Mouse (Mus musculus) heart, embryonic 15.5 days (tissue): ENCODE data around the gene Ap3b1. TPM values are rescaled to one million over a fixed set of nuclear protein-coding genes. Genes with fewer than 3 reads are reported as not detected.

Experiments used
- ATAC-seq: fragments of 200-750 bp; cut with Nextera tagmentation; replicated peaks from 2 replicates; pipeline ENCODE4 v1.8.0; 2017; ENCODE audit warnings: low read depth, moderate TSS enrichment; ENCODE audit not compliant: insufficient number of reproducible peaks, insufficient read depth, low FRiP score
- H3K27ac ChIP-seq: fragments of 300-500 bp; sonication (generic); 2 replicates; pipeline ENCODE4 v1.5.1; 2015; ENCODE audit warnings: mild to moderate bottlenecking, inconsistent platforms
- H3K27me3 ChIP-seq: fragments of 300-500 bp; sonication (generic); 2 replicates; pipeline ENCODE4 v1.6.1; 2015; ENCODE audit warnings: inconsistent platforms
- H3K36me3 ChIP-seq: fragments of 300-500 bp; sonication (generic); 2 replicates; pipeline ENCODE4 v1.6.1; 2015; ENCODE audit warnings: mild to moderate bottlenecking, inconsistent platforms
- H3K4me1 ChIP-seq: fragments of 300-500 bp; sonication (generic); replicated peaks from 2 replicates; pipeline ENCODE4 v1.6.1; 2015; ENCODE audit warnings: inconsistent platforms
- H3K4me2 ChIP-seq: fragments of 300-500 bp; sonication (generic); 2 replicates; pipeline ENCODE4 v1.6.1; 2015; ENCODE audit warnings: inconsistent platforms, mild to moderate bottlenecking, moderate library complexity
- H3K4me3 ChIP-seq: fragments of 300-500 bp; sonication (generic); 2 replicates; pipeline ENCODE4 v1.5.1; 2015; ENCODE audit warnings: mild to moderate bottlenecking, inconsistent platforms
- H3K9ac ChIP-seq: fragments of 300-500 bp; sonication (generic); 2 replicates; pipeline ENCODE4 v1.6.1; 2015; ENCODE audit warnings: mild to moderate bottlenecking, inconsistent platforms
- H3K9me3 ChIP-seq: fragments of 300-500 bp; sonication (generic); replicated peaks from 2 replicates; pipeline ENCODE4 v1.6.1; 2016; ENCODE audit warnings: inconsistent platforms
- WGBS: fragments of 180-500 bp; shearing (Covaris S2); methylation state at CpG from one replicate; pipeline ENCODE4 v1.1.7; 2015; ENCODE audit warnings: mixed read lengths; 5-methylcytosine and 5-hydroxymethylcytosine counted together
- polyA plus RNA-seq: library from polyadenylated mRNA; unstranded; fragments of >200 nt; fragmentation: Nextera tagmentation; extraction: Ambion mirVana; gene quantifications from 2 replicates; pipeline ENCODE4 v1.2.1, GENCODE M21; 2015

Ap3b1 gene
- polyA plus RNA-seq, 1 experiment from 2014 or later = 29.1 TPM

- 77% methylated on average over 4 of the region's 4 CpGs for WGBS
- Histone ChIP-seq H3K36me3 (no peaks in the 10 kb centered on the region), H3K4me3 (no peak overlapping the region), H3K4me2 (no peak overlapping the region), H3K9me3 (no peaks in the 10 kb centered on the region), H3K9ac (no peak overlapping the region), H3K27ac (no peak overlapping the region), H3K27me3 (no peaks in the 10 kb centered on the region), H3K4me1 (peaks cover 14% of the 10 kb centered on the region)
- no peak for ATAC-seq
Measured at GRCm38 (mm10) chr13:94379006-94379405, 20.2 kb downstream of the Ap3b1 start.

DNA sequence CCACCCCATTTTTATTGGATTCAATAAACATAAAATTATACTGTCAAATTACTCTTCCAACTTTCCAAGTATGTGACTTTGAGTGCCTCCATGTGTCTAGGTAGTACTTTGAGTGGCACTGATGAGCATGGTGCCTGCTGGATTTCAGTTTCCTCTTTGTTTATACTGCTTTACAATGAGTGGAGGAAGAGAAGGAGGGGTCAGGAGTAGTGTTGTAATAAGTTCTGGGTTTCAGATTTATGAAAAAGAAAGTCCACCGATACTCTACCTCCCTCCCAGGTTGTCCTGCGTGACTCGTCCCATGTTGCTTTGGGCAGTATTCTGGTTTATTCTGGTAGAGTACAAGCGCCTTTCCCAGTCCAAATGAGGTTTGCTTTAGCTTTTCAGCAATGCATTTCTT is 22.7 kb downstream of the Ap3b1 start:
- ATAC-seq = no peak
- Histone ChIP-seq H3K27me3 (no peaks in the 10 kb centered on the region), H3K27ac (no peak overlapping the region), H3K4me2 (no peak overlapping the region), H3K9ac (no peak overlapping the region), H3K9me3 (no peaks in the 10 kb centered on the region), H3K4me1 (peaks cover 18% of the 10 kb centered on the region), H3K4me3 (no peak overlapping the region), H3K36me3 (no peaks in the 10 kb centered on the region)
- 62% methylated on average over 4 of the region's 4 CpGs for WGBS

DNA sequence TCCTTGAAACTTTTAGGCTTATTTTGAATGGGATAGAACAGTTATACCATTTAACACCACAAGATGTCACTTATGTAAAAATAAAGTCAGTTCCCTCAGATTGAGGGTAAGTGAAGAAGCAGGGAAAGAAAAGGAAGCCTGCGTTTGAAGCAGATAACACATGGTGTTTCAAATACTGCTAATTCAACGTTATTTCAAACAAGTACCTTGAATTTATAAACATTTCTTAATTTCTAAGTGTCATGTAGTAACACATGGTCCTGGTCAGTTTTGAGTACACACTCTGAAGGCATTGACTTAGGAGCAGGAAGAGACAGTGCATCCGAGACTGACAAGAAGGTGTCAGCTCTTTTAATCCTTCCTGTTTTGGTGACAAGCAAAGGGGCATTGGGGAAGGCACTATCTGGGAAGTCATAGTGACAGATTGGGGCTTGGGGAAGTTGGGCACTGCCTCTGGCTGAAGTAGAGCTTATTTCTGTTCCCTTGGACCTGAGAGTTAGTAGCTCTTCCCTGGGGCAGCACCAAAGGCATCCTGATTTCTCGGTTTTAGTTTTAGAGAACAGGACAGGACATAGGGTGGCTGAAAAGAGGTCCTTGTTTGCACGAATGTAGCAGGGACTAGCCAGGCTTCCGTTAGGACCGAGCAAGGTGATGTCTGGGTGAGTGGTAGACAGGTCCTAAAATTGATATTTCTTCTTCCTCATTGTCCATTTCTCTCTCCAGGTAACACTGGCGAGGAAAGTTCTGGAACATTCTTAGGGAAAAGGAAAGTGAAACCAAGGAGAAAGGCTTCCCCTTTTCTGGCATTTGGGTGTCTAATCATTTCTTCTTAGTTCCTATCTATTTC is 23.3 kb downstream of the Ap3b1 start:
- WGBS = 51% methylated on average over 8 of the region's 8 CpGs
- no peak for ATAC-seq
- Histone ChIP-seq H3K4me2 (0 out of 2 replicates have a peak overlapping the region, but pooled peaks have one; percentile 7), H3K9ac (no peak overlapping the region), H3K4me3 (no peak overlapping the region), H3K4me1 (peaks cover 18% of the 10 kb centered on the region), H3K36me3 (no peaks in the 10 kb centered on the region), H3K27me3 (no peaks in the 10 kb centered on the region), H3K9me3 (no peaks in the 10 kb centered on the region), H3K27ac (no peak overlapping the region)

GRCm38 (mm10) chr13:94384931-94385570 is 26.3 kb downstream of the Ap3b1 start:
- Histone ChIP-seq H3K9ac (no peak overlapping the region), H3K4me3 (no peak overlapping the region), H3K36me3 (no peaks in the 10 kb centered on the region), H3K9me3 (no peaks in the 10 kb centered on the region), H3K4me2 (no peak overlapping the region), H3K27ac (peak overlapping the region; percentile 6), H3K4me1 (peaks cover 23% of the 10 kb centered on the region), H3K27me3 (no peaks in the 10 kb centered on the region)
- 67% methylated on average over 3 of the region's 3 CpGs for WGBS
- ATAC-seq = no peak

- no peak overlapping the region for H3K4me3 ChIP-seq
- H3K36me3 ChIP-seq = no peaks in the 10 kb centered on the region
- H3K4me1 ChIP-seq = peaks cover 21% of the 10 kb centered on the region
- no peak overlapping the region for H3K27ac ChIP-seq
- no peaks in the 10 kb centered on the region for H3K9me3 ChIP-seq
- no peaks in the 10 kb centered on the region for H3K27me3 ChIP-seq
- WGBS = 56% methylated on average over 3 of the region's 3 CpGs
- ATAC-seq = no peak
- H3K4me2 ChIP-seq = no peak overlapping the region
- H3K9ac ChIP-seq = no peak overlapping the region
Measured at GRCm38 (mm10) chr13:94388566-94388965, 29.8 kb downstream of the Ap3b1 start.

DNA sequence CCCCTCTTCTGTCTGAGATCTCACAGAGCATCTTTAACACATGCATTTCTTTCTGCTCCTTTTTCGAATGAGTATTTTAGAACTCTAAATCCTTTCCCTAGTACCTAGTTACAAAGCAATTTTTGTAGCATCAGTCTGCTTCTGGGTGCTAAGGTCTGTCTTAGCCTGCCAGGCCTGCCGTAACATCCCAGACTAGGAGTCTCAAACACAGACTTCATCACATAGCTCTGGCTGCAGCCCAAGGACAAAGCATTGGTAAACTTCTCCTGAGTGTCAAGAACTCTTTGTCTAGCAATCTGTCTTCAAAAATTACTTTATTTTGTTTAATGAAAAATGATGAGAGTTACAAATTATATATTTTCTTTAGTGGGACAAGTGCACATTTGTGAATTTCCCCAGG is 30.8 kb downstream of the Ap3b1 start:
- ATAC-seq = no peak
- no peak overlapping the region for H3K4me2 ChIP-seq
- no peak overlapping the region for H3K4me3 ChIP-seq
- no peaks in the 10 kb centered on the region for H3K36me3 ChIP-seq
- no peak overlapping the region for H3K9ac ChIP-seq
- WGBS = 72% methylated on average over 2 of the region's 2 CpGs
- H3K27ac ChIP-seq = 0 out of 2 replicates have a peak overlapping the region, but pooled peaks have one; percentile 0
- no peaks in the 10 kb centered on the region for H3K9me3 ChIP-seq
- no peaks in the 10 kb centered on the region for H3K27me3 ChIP-seq
- H3K4me1 ChIP-seq = peaks cover 25% of the 10 kb centered on the region

DNA sequence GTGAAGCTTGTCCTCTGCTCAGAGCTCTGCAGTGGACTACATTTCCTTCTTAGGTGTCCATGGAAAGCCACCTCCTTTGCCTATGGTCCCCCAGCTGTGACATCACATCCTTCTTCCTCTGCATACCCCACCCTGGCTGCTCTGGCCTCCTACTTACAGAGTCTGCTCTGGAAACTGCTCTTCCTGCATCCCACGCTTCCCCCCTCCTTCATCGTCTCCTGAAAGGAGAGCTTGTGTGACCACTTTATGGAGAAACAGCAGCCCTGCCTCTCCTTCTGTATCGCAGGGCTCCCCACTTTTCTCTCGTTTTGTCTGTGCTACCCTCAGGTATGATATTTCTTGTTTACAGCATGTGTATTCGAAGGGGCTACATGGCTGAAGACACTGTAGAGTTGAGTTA is 33.5 kb downstream of the Ap3b1 start:
- Histone ChIP-seq H3K9me3 (no peaks in the 10 kb centered on the region), H3K36me3 (no peaks in the 10 kb centered on the region), H3K9ac (no peak overlapping the region), H3K4me3 (no peak overlapping the region), H3K4me1 (peaks cover 40% of the 10 kb centered on the region), H3K27ac (no peak overlapping the region), H3K27me3 (no peaks in the 10 kb centered on the region), H3K4me2 (no peak overlapping the region)
- no peak for ATAC-seq
- WGBS = 89% methylated on average over 5 of the region's 5 CpGs

DNA sequence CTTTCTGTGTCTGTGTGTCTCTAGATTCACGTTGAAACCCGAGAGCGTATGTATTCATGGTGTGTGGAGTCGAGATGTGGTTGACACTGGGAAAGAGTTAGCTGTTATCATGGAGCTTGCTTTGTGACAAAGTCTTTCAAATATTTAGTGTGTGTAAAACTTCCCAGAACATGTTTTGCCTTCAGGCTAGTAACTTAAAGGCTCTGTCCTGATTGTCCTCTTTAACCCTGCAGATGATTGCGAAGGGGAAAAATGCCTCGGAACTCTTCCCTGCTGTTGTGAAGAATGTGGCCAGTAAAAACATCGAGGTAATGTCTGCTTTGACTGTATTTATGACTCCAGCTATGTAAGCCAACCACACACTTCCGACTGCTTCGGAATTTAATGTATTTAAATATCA is 35.7 kb downstream of the Ap3b1 start:
- Histone ChIP-seq H3K27me3 (no peaks in the 10 kb centered on the region), H3K4me2 (no peak overlapping the region), H3K4me1 (peaks cover 30% of the 10 kb centered on the region), H3K9me3 (no peaks in the 10 kb centered on the region), H3K27ac (peak overlapping the region; percentile 28; the same call in 1 of the 2 replicates), H3K36me3 (no peaks in the 10 kb centered on the region), H3K9ac (no peak overlapping the region), H3K4me3 (no peak overlapping the region)
- ATAC-seq = no peak
- 62% methylated on average over 9 of the region's 9 CpGs for WGBS

DNA sequence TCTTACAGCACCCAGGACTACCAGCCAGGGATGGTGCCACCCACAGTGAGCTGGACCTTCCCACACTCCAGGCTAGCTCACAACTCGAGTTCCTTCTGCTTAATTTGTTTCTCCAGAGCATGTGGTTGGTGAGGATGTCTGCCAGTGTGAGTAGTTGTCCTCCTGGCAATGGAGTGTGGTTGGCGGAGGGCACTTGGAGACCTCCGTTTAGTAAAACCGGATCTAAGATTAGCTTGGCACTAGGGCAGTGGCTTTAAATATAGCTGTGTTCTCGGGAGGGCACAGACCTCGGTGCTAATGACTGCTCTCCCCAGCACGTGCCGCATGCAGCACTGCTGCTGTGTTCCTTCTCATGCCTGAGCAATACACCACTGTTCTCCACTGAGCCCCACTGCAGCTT is 37.0 kb downstream of the Ap3b1 start:
- WGBS = 53% methylated on average over 8 of the region's 8 CpGs
- Histone ChIP-seq H3K9ac (no peak overlapping the region), H3K4me2 (no peak overlapping the region), H3K9me3 (no peaks in the 10 kb centered on the region), H3K27ac (peak overlapping the region; percentile 77), H3K4me3 (no peak overlapping the region), H3K36me3 (no peaks in the 10 kb centered on the region), H3K27me3 (no peaks in the 10 kb centered on the region), H3K4me1 (peaks cover 26% of the 10 kb centered on the region)
- ATAC-seq = peak; percentile 92

DNA sequence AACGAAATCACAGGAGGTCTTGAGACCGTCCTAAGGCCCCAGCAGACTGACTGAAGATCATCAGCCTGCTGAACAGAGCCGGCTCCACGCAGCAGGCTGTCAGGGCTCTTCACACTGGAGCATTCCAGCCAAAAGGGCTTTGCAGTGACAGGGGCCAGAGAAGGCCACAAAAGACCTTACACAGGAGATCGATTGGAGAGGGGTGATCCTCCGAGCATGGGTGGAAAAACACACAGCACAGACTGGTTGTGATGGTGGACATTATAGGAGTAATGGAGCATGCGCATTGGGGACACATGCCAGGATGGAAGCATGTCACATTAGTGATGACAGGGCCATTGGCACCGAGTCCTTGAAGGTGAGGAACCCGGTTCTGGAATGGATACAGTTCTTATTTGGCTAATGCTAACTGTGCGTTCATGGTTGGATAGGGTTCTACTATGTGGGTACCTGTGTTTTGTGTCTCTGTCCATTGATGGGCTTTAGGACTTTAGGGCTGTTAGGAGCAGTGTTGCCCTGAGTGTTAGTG is 37.7 kb downstream of the Ap3b1 start:
- H3K9me3 ChIP-seq = no peaks in the 10 kb centered on the region
- H3K4me1 ChIP-seq = peaks cover 26% of the 10 kb centered on the region
- no peak overlapping the region for H3K4me2 ChIP-seq
- no peak for ATAC-seq
- H3K4me3 ChIP-seq = no peak overlapping the region
- no peak overlapping the region for H3K9ac ChIP-seq
- H3K27ac ChIP-seq = peak overlapping the region; percentile 77
- H3K36me3 ChIP-seq = no peaks in the 10 kb centered on the region
- WGBS = 75% methylated on average over 10 of the region's 10 CpGs
- H3K27me3 ChIP-seq = no peaks in the 10 kb centered on the region

DNA sequence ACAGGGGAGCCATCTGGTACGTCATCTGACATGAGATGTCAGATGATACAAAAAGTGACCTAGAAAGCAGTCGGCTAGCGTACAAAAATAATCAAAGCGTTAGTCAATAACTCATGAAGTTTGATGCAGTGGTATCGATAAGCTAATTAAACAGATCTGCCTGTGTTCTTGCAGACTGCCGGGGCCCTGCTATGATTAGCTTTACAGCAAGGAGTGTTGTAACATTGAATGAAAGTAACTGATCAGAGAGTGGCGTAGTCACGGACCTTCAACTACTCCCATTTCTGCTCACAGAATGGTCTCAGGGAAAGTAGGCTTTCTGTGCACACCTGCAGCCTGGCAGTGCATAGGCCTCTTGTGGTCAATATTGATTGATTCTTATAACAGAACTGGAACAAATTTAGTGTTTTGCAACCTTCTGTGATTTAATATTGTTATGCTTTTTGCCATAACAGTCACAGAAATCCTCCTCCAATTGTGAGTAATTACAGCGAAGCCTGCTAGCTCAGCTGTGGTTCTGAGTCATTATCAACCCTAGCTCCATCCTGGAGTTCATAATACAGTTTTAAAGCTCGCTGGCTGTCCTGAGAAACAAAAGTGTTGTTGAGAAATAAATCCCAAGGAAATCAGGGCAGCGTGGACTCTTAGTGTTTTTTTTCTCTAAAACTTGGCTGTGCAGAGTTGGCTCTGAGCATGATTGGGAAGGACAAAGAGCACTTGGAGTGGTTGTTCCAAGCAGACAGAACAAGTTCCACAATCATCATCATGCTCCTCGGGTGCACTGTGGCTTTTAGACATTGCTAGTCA is 40.0 kb downstream of the Ap3b1 start:
- no peak for ATAC-seq
- no peaks in the 10 kb centered on the region for H3K9me3 ChIP-seq

More for the DNA sequence above, 40.0 kb downstream of the Ap3b1 start:
- H3K27ac ChIP-seq = no peak overlapping the region
- H3K4me2 ChIP-seq = no peak overlapping the region
- 84% methylated on average over 12 of the region's 12 CpGs for WGBS
- H3K4me1 ChIP-seq = peaks cover 22% of the 10 kb centered on the region
- H3K36me3 ChIP-seq = peaks cover 5% of the 10 kb centered on the region
- H3K9ac ChIP-seq = no peak overlapping the region
- H3K4me3 ChIP-seq = no peak overlapping the region
- no peaks in the 10 kb centered on the region for H3K27me3 ChIP-seq
